Mouse (Mus musculus) hindbrain, embryonic 15.5 days (tissue): ENCODE data around the gene Sclt1. TPM values are rescaled to one million over a fixed set of nuclear protein-coding genes. Genes with fewer than 3 reads are reported as not detected.

Experiments used
- ATAC-seq: fragments of 200-750 bp; cut with Nextera tagmentation; 2 replicates; pipeline ENCODE4 v1.8.0; 2017; ENCODE audit warnings: low read depth, moderate number of reproducible peaks, moderate TSS enrichment; ENCODE audit not compliant: low FRiP score
- H3K27ac ChIP-seq: fragments of 300-500 bp; sonication (generic); replicated peaks from 2 replicates; pipeline ENCODE4 v1.5.1; 2015; ENCODE audit warnings: mild to moderate bottlenecking, inconsistent platforms
- H3K27me3 ChIP-seq: fragments of 300-500 bp; sonication (generic); 2 replicates; pipeline ENCODE4 v1.6.1; 2015; ENCODE audit warnings: control low read depth, inconsistent platforms
- H3K36me3 ChIP-seq: fragments of 300-500 bp; sonication (generic); 2 replicates; pipeline ENCODE4 v1.6.1; 2015; ENCODE audit warnings: control low read depth, inconsistent platforms
- H3K4me1 ChIP-seq: fragments of 300-500 bp; sonication (generic); replicated peaks from 2 replicates; pipeline ENCODE4 v1.6.1; 2015; ENCODE audit warnings: control low read depth, inconsistent platforms
- H3K4me2 ChIP-seq: fragments of 300-500 bp; sonication (generic); 2 replicates; pipeline ENCODE4 v1.6.1; 2015; ENCODE audit warnings: moderate library complexity, mild to moderate bottlenecking, inconsistent platforms
- H3K4me3 ChIP-seq: fragments of 300-500 bp; sonication (generic); 2 replicates; pipeline ENCODE4 v1.5.1; 2015; ENCODE audit warnings: mild to moderate bottlenecking, inconsistent platforms
- H3K9ac ChIP-seq: fragments of 300-500 bp; sonication (generic); 2 replicates; pipeline ENCODE4 v1.6.1; 2015; ENCODE audit warnings: inconsistent platforms
- H3K9me3 ChIP-seq: fragments of 300-500 bp; sonication (generic); 2 replicates; pipeline ENCODE4 v1.6.1; 2016; ENCODE audit warnings: control low read depth, inconsistent platforms
- WGBS: fragments of 180-500 bp; shearing (Covaris S2); methylation state at CpG from one replicate; pipeline ENCODE4 v1.1.7; 2015; 5-methylcytosine and 5-hydroxymethylcytosine counted together
- polyA plus RNA-seq: library from polyadenylated mRNA; unstranded; fragments of >200 nt; fragmentation: Nextera tagmentation; extraction: Ambion mirVana; gene quantifications from 2 replicates; pipeline ENCODE4 v1.2.1, GENCODE M21; 2015

Sclt1 gene
- polyA plus RNA-seq, 1 experiment from 2014 or later, result 19.4 TPM

DNA sequence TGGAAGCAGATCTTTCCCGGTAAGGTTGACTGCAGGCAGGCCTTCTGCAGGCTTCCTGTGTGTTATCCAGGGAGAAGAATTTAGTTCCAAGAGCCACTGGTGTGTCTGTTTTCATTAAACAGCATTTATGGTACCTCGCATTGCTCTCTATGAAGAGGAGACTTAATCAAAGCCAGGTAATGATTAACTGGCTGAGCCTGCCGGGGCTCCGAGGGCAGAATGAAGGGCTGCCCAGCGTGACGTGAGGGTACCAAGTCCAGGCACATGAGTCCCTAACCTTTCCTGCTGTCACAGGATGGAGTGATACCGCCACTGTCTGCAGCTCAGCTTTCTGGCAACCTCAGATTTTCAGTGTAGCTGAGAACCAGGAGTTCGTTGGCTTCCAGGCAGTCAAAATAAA is 160.9 kb downstream of the Sclt1 start:
- no peak for ATAC-seq
- Histone ChIP-seq H3K9me3 (no peaks in the 10 kb centered on the region), H3K9ac (no peak overlapping the region), H3K27me3 (no peaks in the 10 kb centered on the region), H3K4me2 (peak overlapping the region; percentile 23), H3K4me1 (peaks cover 28% of the 10 kb centered on the region), H3K27ac (peak overlapping the region; percentile 31), H3K4me3 (no peak overlapping the region), H3K36me3 (no peaks in the 10 kb centered on the region)
- 37% methylated on average over 8 of the region's 8 CpGs for WGBS

DNA sequence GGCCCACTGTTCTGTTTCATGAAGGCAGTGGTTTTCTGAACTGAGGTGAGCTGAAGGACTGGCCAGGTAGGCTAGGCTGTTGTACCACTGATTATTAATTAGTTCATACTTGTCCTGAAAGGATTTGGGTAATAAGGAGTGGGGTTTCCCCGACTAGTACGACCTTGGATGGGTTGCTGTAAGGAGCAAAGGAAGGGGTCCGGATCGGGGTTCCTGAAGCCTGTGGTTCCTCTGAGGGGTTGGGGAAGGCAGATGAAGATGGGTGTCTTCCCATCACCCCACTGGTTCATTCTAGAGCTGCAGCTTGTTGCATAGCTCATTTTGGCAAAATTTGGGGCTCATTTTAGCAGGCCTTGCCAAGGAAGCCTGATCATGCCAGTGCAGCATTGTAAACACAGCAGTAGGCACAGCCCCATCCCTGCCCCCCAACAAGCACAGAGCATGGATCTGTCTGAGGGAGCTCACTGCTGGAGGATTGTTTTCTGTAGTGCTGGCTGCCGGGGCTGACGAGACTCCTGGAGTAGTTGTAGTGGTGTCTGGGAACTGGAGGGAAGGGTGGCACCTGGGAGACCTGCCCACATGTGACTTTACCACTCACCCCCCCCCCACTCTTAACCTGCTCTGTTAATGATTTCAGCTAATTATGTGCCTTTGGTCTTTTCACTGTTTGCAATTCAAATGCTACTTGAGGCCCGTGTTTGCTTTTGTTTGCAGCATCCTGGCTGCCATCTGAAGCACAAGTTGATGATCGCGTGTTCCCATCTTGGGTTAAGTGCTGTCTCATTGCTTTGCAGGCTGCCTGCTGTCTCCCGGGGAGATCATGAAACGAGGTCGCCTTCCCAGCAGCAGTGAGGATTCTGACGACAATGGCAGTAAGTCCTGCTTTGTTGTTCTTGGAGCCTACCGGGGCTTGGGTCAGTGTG is 161.7 kb downstream of the Sclt1 start:
- H3K36me3 ChIP-seq, result no peaks in the 10 kb centered on the region
- H3K4me1 ChIP-seq, result peaks cover 28% of the 10 kb centered on the region
- H3K9ac ChIP-seq, result no peak overlapping the region
- H3K4me3 ChIP-seq, result no peak overlapping the region
- H3K4me2 ChIP-seq, result peak overlapping the region; percentile 23
- ATAC-seq, result no peak
- no peaks in the 10 kb centered on the region for H3K9me3 ChIP-seq
- 31% methylated on average over 14 of the region's 14 CpGs for WGBS
- peak overlapping the region; percentile 31 for H3K27ac ChIP-seq
- H3K27me3 ChIP-seq, result no peaks in the 10 kb centered on the region

DNA sequence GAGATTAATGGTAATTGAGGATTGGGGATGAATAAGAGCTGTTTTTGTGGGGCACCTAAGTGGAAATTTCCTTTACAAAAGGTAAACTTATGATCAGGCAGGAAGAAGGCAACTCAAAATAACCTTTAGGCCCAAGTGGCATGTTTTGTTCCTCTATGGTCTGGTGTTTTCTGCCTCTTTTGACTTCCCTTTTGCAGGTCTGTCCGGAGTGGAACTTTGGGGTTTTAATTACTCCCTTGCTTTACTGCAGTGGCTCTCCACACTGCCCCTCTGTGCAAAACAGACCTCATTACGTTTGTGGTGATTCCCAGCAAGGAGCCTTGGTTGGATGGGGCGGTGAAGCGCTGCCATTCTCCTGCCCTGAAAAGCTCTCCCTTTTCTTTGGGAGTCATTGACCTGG is 162.4 kb downstream of the Sclt1 start:
- Histone ChIP-seq H3K4me2 (no peak overlapping the region), H3K4me3 (no peak overlapping the region), H3K9ac (no peak overlapping the region), H3K27ac (no peak overlapping the region), H3K4me1 (peaks cover 28% of the 10 kb centered on the region), H3K27me3 (no peaks in the 10 kb centered on the region), H3K36me3 (no peaks in the 10 kb centered on the region), H3K9me3 (no peaks in the 10 kb centered on the region)
- ATAC-seq, result no peak
- WGBS, result 38% methylated on average over 4 of the region's 4 CpGs

DNA sequence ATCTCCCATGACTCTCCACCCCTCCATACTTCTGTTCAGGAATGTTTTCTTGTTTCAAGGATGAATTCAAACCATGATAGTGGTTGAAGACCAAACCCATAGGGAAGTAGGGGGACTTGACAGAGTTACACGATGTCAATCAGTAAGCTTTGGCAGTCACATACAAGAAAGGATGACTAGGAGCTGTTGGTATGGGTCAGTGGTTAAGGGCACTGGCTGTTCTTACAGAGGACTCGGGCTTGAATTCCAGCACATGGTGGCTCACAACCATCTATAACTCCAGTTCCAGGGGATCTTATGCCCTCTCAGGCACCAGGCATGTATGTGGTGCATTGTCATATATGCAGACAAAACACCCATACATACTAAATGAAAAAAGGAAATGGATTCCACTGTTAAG is 165.1 kb downstream of the Sclt1 start:
- Histone ChIP-seq H3K9ac (no peak overlapping the region), H3K27me3 (no peaks in the 10 kb centered on the region), H3K36me3 (no peaks in the 10 kb centered on the region), H3K27ac (no peak overlapping the region), H3K4me1 (peaks cover 22% of the 10 kb centered on the region), H3K4me2 (no peak overlapping the region), H3K4me3 (no peak overlapping the region), H3K9me3 (no peaks in the 10 kb centered on the region)
- ATAC-seq, result no peak
- 62% methylated on average over 2 of the region's 2 CpGs for WGBS

Other genes with a start within 250 kb of the Sclt1 start
- 14.2 and 15.7 TPM in 2 replicates for gene Jade1, start 186.8 kb downstream of the Sclt1 start, polyA plus RNA-seq
- 9.7 and 10.6 TPM in 2 replicates for gene D3Ertd751e, start 97 bp upstream of the Sclt1 start, polyA plus RNA-seq